Mouse (Mus musculus) C2C12 (cell line): Measurements from ENCODE around the gene Nfix.

Source experiments
- CEBPB ChIP-seq: IDR thresholded peaks from one replicate; pipeline ENCODE4 v1.6.1; 2011; ENCODE audit warnings: low read depth, mild to moderate bottlenecking, control low read depth, moderate library complexity
- CTCF ChIP-seq: IDR thresholded peaks from one replicate; pipeline ENCODE4 v1.5.1; 2011; ENCODE audit not compliant: control insufficient read depth, insufficient read depth, insufficient read length
- FOSL1 ChIP-seq: IDR thresholded peaks from one replicate; pipeline ENCODE4 v1.8.0; 2011; ENCODE audit warnings: mild to moderate bottlenecking, low read length; ENCODE audit not compliant: poor library complexity, insufficient read depth, severe bottlenecking
- MAX ChIP-seq: IDR thresholded peaks from one replicate; pipeline ENCODE4 v1.6.1; 2011; ENCODE audit warnings: mild to moderate bottlenecking, control low read depth
- MYOD1 ChIP-seq: IDR thresholded peaks from one replicate; pipeline ENCODE4 v1.6.1; 2011; ENCODE audit warnings: low read depth; ENCODE audit not compliant: control insufficient read depth, insufficient read length
- MYOG ChIP-seq: IDR thresholded peaks from one replicate; pipeline ENCODE4 v1.6.1; 2011; ENCODE audit not compliant: control insufficient read depth, insufficient read length; ENCODE audit errors: extremely low read depth
- USF1 ChIP-seq: IDR thresholded peaks from one replicate; pipeline ENCODE4 v1.6.1; 2011; ENCODE audit warnings: low read depth, mild to moderate bottlenecking, control low read depth, moderate library complexity

DNA sequence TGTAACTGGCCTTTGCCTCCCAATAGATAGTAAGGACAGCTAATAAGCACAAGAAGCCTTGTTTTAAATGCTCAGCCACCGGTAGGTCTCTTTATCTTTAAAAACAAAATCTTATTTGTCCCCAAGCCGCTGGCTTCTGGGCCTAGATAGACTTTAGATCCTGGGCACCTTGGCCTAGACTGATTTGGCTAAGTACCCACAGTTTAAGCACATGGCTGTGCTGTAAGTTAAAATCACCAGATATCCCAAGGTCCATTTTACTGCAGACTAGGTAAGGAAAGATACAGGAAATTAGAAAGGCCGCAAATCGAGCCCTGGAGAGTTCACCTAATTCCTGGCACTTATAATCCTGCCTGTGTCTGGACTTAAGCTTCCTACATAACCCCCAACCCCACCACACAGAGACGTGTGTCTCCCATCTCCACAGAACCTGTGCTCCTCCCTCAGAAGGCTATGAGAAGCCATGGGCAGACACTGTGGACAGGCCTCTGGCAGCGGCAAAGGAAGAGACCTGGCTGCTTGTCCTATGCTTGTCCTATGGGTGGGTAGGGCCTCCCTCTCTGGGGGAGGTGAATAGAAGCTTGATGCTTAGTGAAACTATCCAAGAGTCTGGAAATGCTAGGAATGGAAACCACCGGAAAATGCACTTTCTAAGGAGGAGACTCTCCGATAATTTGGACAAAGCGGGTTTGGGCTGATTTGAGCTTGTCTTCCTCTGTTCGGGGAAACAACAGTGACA lies 22.1 kb downstream of the Nfix start:
- TF ChIP-seq CEBPB, result no peak
- TF ChIP-seq CTCF, result no peak
- TF ChIP-seq MYOD1, result no peak
- TF ChIP-seq USF1, result no peak
- TF ChIP-seq MYOG, result no peak
- TF ChIP-seq MAX, result no peak
- TF ChIP-seq FOSL1, result no peak
